Mouse (Mus musculus) CH12.LX (cell line): ENCODE measurements around the gene Nfatc2ip.

Source experiments
- CTCF ChIP-seq, 2 experiments: IDR thresholded peaks in 1 of 2; conservative IDR thresholded peaks in 1 of 2; 2 replicates each; pipeline ENCODE4 v1.5.1; 2011 to 2012; ENCODE audit warnings: low read depth in 2 of 2, low read length in 2 of 2, improper control_type of control experiment in 1 of 2, inconsistent platforms in 1 of 2, mild to moderate bottlenecking in 1 of 2, moderate library complexity in 1 of 2
- E2F4 ChIP-seq: IDR thresholded peaks from 2 replicates; pipeline ENCODE4 v1.6.1; 2011; ENCODE audit warnings: low read depth, low read length, improper control_type of control experiment; ENCODE audit not compliant: insufficient replicate concordance
- ETS1 ChIP-seq: conservative IDR thresholded peaks from 2 replicates; pipeline ENCODE4 v1.6.1; 2012; ENCODE audit warnings: low read depth, mild to moderate bottlenecking, inconsistent platforms, low read length, improper control_type of control experiment, moderate library complexity
- MAFK ChIP-seq: IDR thresholded peaks from 2 replicates; pipeline ENCODE4 v1.6.1; 2011; ENCODE audit warnings: low read length, improper control_type of control experiment; ENCODE audit not compliant: insufficient replicate concordance
- MAZ ChIP-seq: IDR thresholded peaks from 2 replicates; pipeline ENCODE4 v1.6.1; 2012; ENCODE audit warnings: low read depth, mild to moderate bottlenecking, inconsistent platforms, low read length, improper control_type of control experiment, moderate library complexity
- MXI1 ChIP-seq: IDR thresholded peaks from 2 replicates; pipeline ENCODE4 v1.6.1; 2011; ENCODE audit warnings: mild to moderate bottlenecking, low read depth, low read length, improper control_type of control experiment
- POLR2A ChIP-seq: IDR thresholded peaks from 2 replicates; pipeline ENCODE4 v1.6.1; 2011; ENCODE audit warnings: low read depth, mild to moderate bottlenecking, improper control_type of control experiment, low read length
- TCF12 ChIP-seq: IDR thresholded peaks from 2 replicates; pipeline ENCODE4 v1.6.1; 2014; ENCODE audit warnings: low read depth, mild to moderate bottlenecking, inconsistent platforms, low read length, improper control_type of control experiment
- ZKSCAN1 ChIP-seq: IDR thresholded peaks from 2 replicates; pipeline ENCODE4 v1.6.1; 2012; ENCODE audit warnings: low read depth, inconsistent platforms, low read length, improper control_type of control experiment, borderline replicate concordance

DNA sequence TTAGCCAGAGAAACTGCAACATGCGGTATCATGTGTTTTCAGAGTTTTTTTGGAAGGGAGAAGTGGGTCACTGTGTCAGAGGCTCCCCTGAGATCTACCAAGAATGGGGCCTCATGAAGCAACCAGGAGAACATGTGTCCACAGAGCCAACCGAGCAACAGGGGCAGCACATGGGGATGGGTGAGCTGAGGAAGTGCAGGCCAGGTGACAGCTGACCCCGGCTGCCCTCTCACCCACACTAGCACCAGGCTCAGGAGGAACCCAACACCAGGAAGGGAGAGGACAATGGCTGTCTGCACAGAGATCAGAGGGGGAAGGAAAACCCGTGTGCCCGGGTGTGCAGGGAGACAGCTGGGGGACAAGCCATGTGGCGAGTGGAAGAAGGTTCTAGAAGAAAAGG, 22.0 kb downstream of the Nfatc2ip start:
- TF ChIP-seq POLR2A (no peak), MAZ (no peak), ZKSCAN1 (no peak), MAFK (no peak), ETS1 (no peak), CTCF (conservative IDR thresholded peaks at IDR 0.05 in 1 of 2, IDR thresholded peaks at IDR 0.05 in 1 of 2; ENCODE audit: low read depth in 2 of 2, low read length in 2 of 2) (no peak), MXI1 (no peak), TCF12 (no peak), E2F4 (no peak)
